Mouse (Mus musculus): ENCODE data around the gene Clec2g. TPM values are rescaled to one million over a fixed set of nuclear protein-coding genes. Genes with fewer than 3 reads are reported as not detected.

Clec2g gene
- total RNA-seq (2023), result 1.4 and 2.7 TPM in 2 replicates

GRCm38 (mm10) chr6:128934081-128934480, at the start of gene Clec2g:
Gene Clec2g (plus strand): TSS chr6:128934381.

GRCm38 (mm10) chr6:128887091-128887790, 46.9 kb upstream of the Clec2g start, which contains the start of gene Clec2i:
Gene Clec2i (plus strand): TSS chr6:128887588.

GRCm38 (mm10) chr6:128890948-128891355, 43.2 kb upstream of the Clec2g start, which contains the start of gene BC035044:
Gene BC035044 (minus strand): TSS chr6:128891126.

Other genes starting within 250 kb of the Clec2g start
- not detected in 2 replicates for gene Klrb1, start 211.3 kb upstream of the Clec2g start, total RNA-seq (2023)
- gene Klrb1c, start 145.2 kb upstream of the Clec2g start, total RNA-seq (2023), result 0.16 TPM in 1 of 2 replicates, not detected in the other
- gene Gm44511, start 108.1 kb upstream of the Clec2g start, total RNA-seq (2023), result not detected in 2 replicates
- not detected in 2 replicates for gene Klrb1b, start 108.0 kb upstream of the Clec2g start, total RNA-seq (2023)
- 6.1 and 6.5 TPM in 2 replicates for gene Clec2i, start 46.8 kb upstream of the Clec2g start, total RNA-seq (2023)
- 20.0 and 27.4 TPM in 2 replicates for gene BC035044, start 43.3 kb upstream of the Clec2g start, total RNA-seq (2023)
- gene Klrb1f, start 111.5 kb downstream of the Clec2g start, total RNA-seq (2023), result 10.7 and 13.9 TPM in 2 replicates
- gene Clec2e, start 166.5 kb downstream of the Clec2g start, total RNA-seq (2023), result 0.18 TPM in 1 of 2 replicates, not detected in the other
- 14.3 and 24.8 TPM in 2 replicates for gene Clec2d, start 246.2 kb downstream of the Clec2g start, total RNA-seq (2023)